Mouse (Mus musculus) midbrain, embryonic 12.5 days (tissue): ENCODE measurements around the gene Pdpr. TPM values are rescaled to one million over a fixed set of nuclear protein-coding genes. Genes with fewer than 3 reads are reported as not detected.

ENCODE experiments used
- polyA plus RNA-seq: library from polyadenylated mRNA; unstranded; fragments of >200 nt; fragmentation: Nextera tagmentation; extraction: Ambion mirVana; gene quantifications from 2 replicates; pipeline ENCODE4 v1.2.1, GENCODE M21; 2016

Gene Pdpr
- polyA plus RNA-seq, 1 experiment from 2014 or later = 14.7 TPM

Other genes starting within 250 kb of the Pdpr start
- 69.3 and 74.3 TPM in 2 replicates for gene Cog4, start 248.0 kb upstream of the Pdpr start, polyA plus RNA-seq
- gene Sf3b3, start 247.8 kb upstream of the Pdpr start, polyA plus RNA-seq = 187 and 188 TPM in 2 replicates
- 10.5 and 11.2 TPM in 2 replicates for gene Fuk, start 192.1 kb upstream of the Pdpr start, polyA plus RNA-seq
- 30.7 and 31.6 TPM in 2 replicates for gene St3gal2, start 174.7 kb upstream of the Pdpr start, polyA plus RNA-seq
- 17.6 and 18.3 TPM in 2 replicates for gene Ddx19a, start 96.8 kb upstream of the Pdpr start, polyA plus RNA-seq
- gene Ddx19b, start 62.9 kb upstream of the Pdpr start, polyA plus RNA-seq = 11.1 and 11.3 TPM in 2 replicates
- gene Aars, start 61.5 kb upstream of the Pdpr start, polyA plus RNA-seq = 81.5 and 82.0 TPM in 2 replicates
- 0.60 TPM in 1 of 2 replicates, not detected in the other for gene Exosc6, start 38.3 kb upstream of the Pdpr start, polyA plus RNA-seq
- gene Clec18a, start 2.2 kb upstream of the Pdpr start, polyA plus RNA-seq = 0.56 and 0.63 TPM in 2 replicates
- gene Glg1, start 164.6 kb downstream of the Pdpr start, polyA plus RNA-seq = 94.2 and 108 TPM in 2 replicates
- gene Rfwd3, start 205.6 kb downstream of the Pdpr start, polyA plus RNA-seq = 73.0 and 74.4 TPM in 2 replicates
- gene Mlkl, start 243.5 kb downstream of the Pdpr start, polyA plus RNA-seq = 0.26 and 0.31 TPM in 2 replicates